Mouse (Mus musculus): ENCODE data around the gene 6030468B19Rik.

DNA sequence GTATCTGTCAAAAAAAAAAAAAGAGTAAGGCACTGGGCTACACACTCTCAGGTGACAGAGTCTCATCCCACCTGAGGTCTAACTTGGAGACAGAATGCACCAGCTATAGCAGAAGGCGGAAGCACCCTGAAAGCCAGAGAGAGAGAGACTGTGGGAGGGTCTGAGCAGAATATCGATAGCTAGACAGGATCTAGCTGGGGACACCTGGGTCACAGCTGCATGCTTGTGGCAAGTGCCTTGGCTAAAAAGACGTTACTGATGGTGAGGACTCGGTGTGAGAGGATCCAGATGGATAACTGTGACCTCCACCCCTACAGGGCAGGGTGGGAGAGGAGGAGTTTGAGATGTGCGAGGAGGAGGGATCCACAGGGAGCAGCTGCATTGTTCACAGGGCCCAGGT is 506 bp upstream of the 6030468B19Rik start:
- TF ChIP-seq CTCF (IDR thresholded peaks at IDR 0.05; ENCODE audit: low read depth), result no peak
- TF ChIP-seq EP300 (IDR thresholded peaks at IDR 0.05; ENCODE audit: low read depth), result no peak

All from liver, embryonic 14.5 days (tissue).